Mouse (Mus musculus): ENCODE results near the gene Tex2.

- TF ChIP-seq EP300 (IDR thresholded peaks at IDR 0.05) (no peak), CTCF (IDR thresholded peaks at IDR 0.05) (no peak)
Observed at GRCm38 (mm10) chr11:106489036-106489693, 124.1 kb downstream of the Tex2 start.

Measured in lung, postnatal 0 days (tissue).